Mouse (Mus musculus): Measurements from ENCODE around the gene Gm11541. TPM values are rescaled to one million over a fixed set of nuclear protein-coding genes. Genes with fewer than 3 reads are reported as not detected.
A peak's percentile ranks its signal among the peaks of the same experiment; 100 is the strongest.
"Not testable (repeated sequence)": the region's sequence is repeated elsewhere in the genome, so short reads cannot be mapped to it uniquely, and the experiment has no call there.

Gm11541 gene
- total and polyA plus RNA-seq, 3 experiments, result 0.17 TPM; not detected in 2

DNA sequence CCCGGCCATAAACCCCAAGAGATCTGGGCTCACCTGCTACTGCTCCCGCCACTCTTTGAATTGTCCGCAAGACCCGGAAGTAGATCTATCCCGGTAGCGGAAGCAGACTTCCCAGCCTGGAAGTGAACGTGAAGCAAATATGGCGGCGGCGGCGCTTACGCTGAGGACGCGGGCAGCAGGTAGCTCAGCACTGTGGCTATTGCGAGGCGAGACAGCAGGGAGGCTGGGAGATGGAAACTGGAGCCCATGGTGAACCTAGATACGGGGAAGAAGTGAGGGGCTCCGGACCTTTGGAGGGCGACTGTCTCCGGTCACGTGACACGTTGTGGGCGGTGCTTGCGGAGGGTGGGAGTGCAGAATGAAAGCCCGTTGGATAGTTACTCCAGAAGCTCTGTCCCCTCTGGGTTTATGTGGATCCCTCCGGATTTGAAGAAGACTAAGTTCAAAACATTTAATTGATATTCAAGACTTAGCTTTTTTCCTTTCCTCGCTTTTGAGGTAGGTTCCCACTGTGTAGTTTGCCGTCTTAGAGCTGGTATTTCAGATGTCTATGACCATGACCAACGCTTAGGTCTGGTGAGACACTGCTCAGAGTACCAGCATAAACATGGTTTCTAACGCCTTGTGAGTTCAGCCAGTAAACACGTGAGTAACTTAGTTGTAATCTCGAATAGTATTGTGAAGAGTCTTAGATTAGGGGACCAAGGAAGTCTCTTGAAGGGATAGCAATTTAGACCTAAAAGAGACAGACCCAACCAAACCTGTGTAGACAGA is 50.4 kb downstream of the Gm11541 start, which contains the start of the genes Mrpl27 and Eme1 (continued):
- peak; percentile 95 for TF ChIP-seq MXI1 (IDR thresholded peaks at IDR 0.05; ENCODE audit: low read depth, low read length)
- peak; percentile 94 for TF ChIP-seq POLR2AphosphoS2 (IDR thresholded peaks at IDR 0.05; ENCODE audit: low read depth, low read length)
- peak; percentile 92 for TF ChIP-seq POLR2A (IDR thresholded peaks at IDR 0.05; ENCODE audit: low read depth, low read length)
- no peak for TF ChIP-seq CHD1 (IDR thresholded peaks at IDR 0.05; ENCODE audit: low read depth, low read length)
- TF ChIP-seq MAX (IDR thresholded peaks at IDR 0.05; ENCODE audit: low read length), result peak; percentile 96
- TF ChIP-seq ZKSCAN1 (IDR thresholded peaks at IDR 0.05; ENCODE audit: borderline replicate concordance, low read depth, low read length), result no peak; the same call in 1 of the 2 replicates
- peak; percentile 74 for TF ChIP-seq IRF4 (IDR thresholded peaks at IDR 0.05; ENCODE audit: low read depth, low read length)
- TF ChIP-seq ZMIZ1 (IDR thresholded peaks at IDR 0.05; ENCODE audit: low read depth, low read length), result peak; percentile 86
- peak; percentile 77 for TF ChIP-seq MYC (IDR thresholded peaks at IDR 0.05; ENCODE audit: low read depth, low read length)
- TF ChIP-seq NELFE (IDR thresholded peaks at IDR 0.05; ENCODE audit: low read depth, low read length), result peak; percentile 97

DNA sequence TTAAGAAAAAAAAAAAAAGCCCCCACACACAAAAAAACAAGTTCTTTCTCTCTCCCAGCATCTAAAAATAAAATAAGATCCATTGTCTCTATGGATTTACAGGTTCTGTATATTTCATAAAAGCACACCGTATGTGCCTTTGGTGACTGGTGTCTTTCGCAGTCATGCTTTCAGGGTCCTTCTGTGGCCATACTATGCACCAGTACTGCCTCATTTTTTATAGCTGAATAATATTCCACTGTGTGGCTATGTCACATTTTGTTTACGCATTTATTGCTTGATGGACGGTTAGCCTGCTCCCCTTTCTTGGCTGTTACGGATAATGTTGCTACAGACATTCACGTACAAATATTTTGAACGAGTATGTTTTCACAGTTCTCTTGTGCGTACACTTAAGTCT is 51.3 kb downstream of the Gm11541 start:
- DNase-seq (ENCODE audit: extremely low read depth), result no peak
- Histone ChIP-seq H3K4me3 (replicated peaks in 1 of 3; ENCODE audit: low read depth in 2 of 3, low read length in 2 of 3, poor library complexity in 1 of 3) (peak overlapping the region; percentile 62 to 83 (median 77)), H3K4me2 (ENCODE audit: insufficient read depth, low read depth, poor library complexity, severe bottlenecking) (peak overlapping the region; percentile 90), H3K27me3 (replicated peaks) (no peaks in the 10 kb centered on the region), H3K9ac (ENCODE audit: insufficient read depth, low read depth) (peak overlapping the region; percentile 69), H3K27ac (ENCODE audit: insufficient read depth, low read depth) (no peak overlapping the region), H3K79me2 (replicated peaks; ENCODE audit: control insufficient read depth, extremely low read depth, insufficient read depth, poor library complexity, severe bottlenecking) (peaks cover 23% of the 10 kb centered on the region), H3K4me1 (ENCODE audit: control insufficient read depth in 1 of 2, insufficient read depth in 2 of 2) (peaks cover 6 to 24% of the 10 kb centered on the region in 2 experiments), H3K36me3 (replicated peaks in 1 of 2; ENCODE audit: control insufficient read depth in 1 of 2, insufficient read depth in 1 of 2, low read length in 1 of 2) (peaks cover 38 to 69% of the 10 kb centered on the region in 2 experiments), H3K9me3 (replicated peaks; ENCODE audit: low read length) (no peaks in the 10 kb centered on the region)
- dilution Hi-C loops (cut with MboI; ENCODE audit: extremely low pct_ligation_motif_present, extremely low pct_unique_long_range_greater_than_20kb, low sequenced_read_pairs), result no loop called here
- no peak for TF ChIP-seq POLR2AphosphoS2 (IDR thresholded peaks at IDR 0.05; ENCODE audit: low read depth, low read length)
- TF ChIP-seq POLR2A (IDR thresholded peaks at IDR 0.05; ENCODE audit: low read depth, low read length), result no peak
- TF ChIP-seq MXI1 (IDR thresholded peaks at IDR 0.05; ENCODE audit: low read depth, low read length), result no peak
- TF ChIP-seq CHD1 (IDR thresholded peaks at IDR 0.05; ENCODE audit: low read depth, low read length), result no peak
- TF ChIP-seq ELF1 (IDR thresholded peaks at IDR 0.05; ENCODE audit: low read depth, low read length), result no peak
- TF ChIP-seq PAX5 (IDR thresholded peaks at IDR 0.05; ENCODE audit: low read length), result no peak
- TF ChIP-seq ZKSCAN1 (IDR thresholded peaks at IDR 0.05; ENCODE audit: borderline replicate concordance, low read depth, low read length), result no peak
- in situ Hi-C loops (cut with MboI; ENCODE audit: low pct_ligation_motif_present, low pct_unique_long_range_greater_than_20kb, low sequenced_read_pairs), result loop anchor here (5.0 kb wide), 1 partner anchor 64 kb away; no protein-coding TSS in a partner anchor

DNA sequence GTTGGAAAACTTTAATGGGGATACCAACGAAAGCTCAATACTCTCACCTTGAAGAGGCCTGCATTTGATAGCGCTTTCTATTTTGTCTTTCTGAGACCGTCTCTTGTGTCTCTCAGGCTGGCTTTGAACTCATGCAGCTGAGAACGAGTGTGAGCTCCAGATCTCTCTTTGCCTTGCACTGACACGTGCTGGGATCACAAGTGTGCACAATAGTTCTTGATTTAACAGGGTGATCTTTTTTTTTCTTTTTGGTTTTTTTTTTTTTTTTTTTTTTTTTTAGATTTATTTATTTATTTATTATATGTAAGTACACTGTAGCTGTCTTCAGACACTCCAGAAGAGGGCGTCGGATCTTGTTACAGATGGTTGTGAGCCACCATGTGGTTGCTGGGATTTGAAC is 53.1 kb downstream of the Gm11541 start:
- H3K9ac ChIP-seq (ENCODE audit: insufficient read depth, low read depth); DNase-seq (ENCODE audit: extremely low read depth); H3K27me3 ChIP-seq (replicated peaks); dilution Hi-C loops (cut with MboI; ENCODE audit: extremely low pct_ligation_motif_present, extremely low pct_unique_long_range_greater_than_20kb, low sequenced_read_pairs); H3K4me2 ChIP-seq (ENCODE audit: insufficient read depth, low read depth, poor library complexity, severe bottlenecking); H3K27ac ChIP-seq (ENCODE audit: insufficient read depth, low read depth); H3K9me3 ChIP-seq (replicated peaks; ENCODE audit: low read length); H3K4me3 ChIP-seq (replicated peaks in 1 of 3; ENCODE audit: low read depth in 2 of 3, low read length in 2 of 3, poor library complexity in 1 of 3): not testable (repeated sequence)
- TF ChIP-seq ZNF384 (IDR thresholded peaks at IDR 0.05; ENCODE audit: low read depth, low read length), result peak; percentile 60
- Histone ChIP-seq H3K36me3 (replicated peaks in 1 of 2; ENCODE audit: control insufficient read depth in 1 of 2, insufficient read depth in 1 of 2, low read length in 1 of 2) (peaks cover 39 to 69% of the 10 kb centered on the region in 2 experiments), H3K4me1 (ENCODE audit: control insufficient read depth in 1 of 2, insufficient read depth in 2 of 2) (peaks cover 6 to 24% of the 10 kb centered on the region in 2 experiments), H3K79me2 (replicated peaks; ENCODE audit: control insufficient read depth, extremely low read depth, insufficient read depth, poor library complexity, severe bottlenecking) (peaks cover 23% of the 10 kb centered on the region)
- in situ Hi-C loops (cut with MboI; ENCODE audit: low pct_ligation_motif_present, low pct_unique_long_range_greater_than_20kb, low sequenced_read_pairs), result loop anchor here (5.0 kb wide), 1 partner anchor 66 kb away; no protein-coding TSS in a partner anchor

Measured in CH12.LX (cell line).